Mouse (Mus musculus): ENCODE results near the gene Prokr1.
"Not testable (repeated sequence)": the region's sequence is repeated elsewhere in the genome, so short reads cannot be mapped to it uniquely, and the experiment has no call there.

Prokr1 gene

DNA sequence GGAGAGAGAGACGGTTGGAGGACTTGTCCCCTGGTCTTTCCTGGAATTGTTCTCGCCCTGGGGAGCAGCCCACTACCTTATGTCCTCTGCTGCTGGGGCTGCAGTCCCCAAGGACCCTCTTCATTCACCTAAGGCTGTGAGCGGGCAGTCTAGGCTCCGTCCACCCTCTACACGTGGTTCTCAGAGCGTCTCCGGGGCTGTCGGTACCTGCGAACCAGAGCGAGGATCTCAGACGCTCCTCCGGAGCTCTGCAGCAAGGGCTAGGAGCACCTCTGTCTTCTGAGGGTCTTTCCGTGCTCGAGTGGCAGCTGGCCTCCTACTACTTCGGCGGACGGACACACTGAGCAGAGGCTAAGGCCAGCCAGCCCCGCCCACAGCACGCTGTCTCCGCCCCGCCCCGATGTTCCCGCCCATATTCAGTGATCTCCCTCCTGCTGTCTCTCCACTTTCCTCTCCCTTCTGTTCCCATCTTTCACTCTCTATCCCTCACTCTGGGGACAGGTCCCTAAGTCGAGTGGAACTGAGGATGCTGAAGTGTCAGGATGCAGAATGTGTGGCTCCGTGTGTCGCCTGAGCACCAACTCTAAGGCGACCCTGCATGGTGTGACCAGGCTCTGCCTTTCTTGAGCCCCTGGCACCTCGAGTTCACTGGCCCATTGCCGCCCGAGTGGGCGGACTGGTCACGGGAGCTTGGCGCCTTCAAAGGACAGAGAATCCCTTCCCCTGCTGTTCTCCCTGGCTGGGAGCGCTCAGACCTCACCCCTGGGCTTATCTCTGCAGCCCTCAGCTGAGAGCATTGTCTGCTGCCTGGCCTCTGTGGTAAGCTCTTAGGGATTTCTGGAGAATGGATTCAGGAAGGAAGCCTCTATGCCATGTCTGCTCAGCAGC lies at the start of gene Prokr1:
Prokr1 (minus strand) TSS at position 350 of the 888 bp plus-strand sequence.
- DNase-seq (ENCODE audit: low spot score): peak; percentile 58

- DNase-seq (ENCODE audit: low spot score): no peak
Observed at GRCm38 (mm10) chr6:87638134-87638660, 47.7 kb upstream of the Prokr1 start.

GRCm38 (mm10) chr6:87632176-87632575 lies 41.6 kb upstream of the Prokr1 start:
- DNase-seq (ENCODE audit: low spot score): no peak

GRCm38 (mm10) chr6:87628936-87629335 lies 38.4 kb upstream of the Prokr1 start:
- not testable (repeated sequence) for DNase-seq (ENCODE audit: low spot score)

- no peak for DNase-seq (ENCODE audit: low spot score)
Observed at GRCm38 (mm10) chr6:87623151-87623550, 32.6 kb upstream of the Prokr1 start.

DNA sequence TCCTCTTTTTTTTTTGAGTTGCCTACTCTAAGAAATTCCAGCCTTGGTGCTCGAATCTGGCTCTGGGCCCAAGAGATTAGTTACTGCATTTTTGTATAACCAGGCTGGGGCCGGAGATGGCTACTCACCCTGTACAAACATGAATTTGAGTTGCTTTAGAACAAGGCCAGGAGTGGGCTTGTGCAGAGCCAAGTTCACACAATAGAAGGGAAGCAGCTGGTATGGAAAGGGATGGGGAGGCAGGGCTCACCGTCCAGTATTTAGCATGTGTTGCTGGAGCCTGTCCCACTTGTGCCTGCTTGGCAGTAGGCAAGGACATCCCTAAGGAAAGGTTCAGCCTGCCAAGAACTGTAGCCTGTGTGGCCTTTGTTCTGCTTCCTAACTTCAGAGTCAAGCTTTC lies 30.7 kb upstream of the Prokr1 start:
- DNase-seq (ENCODE audit: low spot score): no peak

DNA sequence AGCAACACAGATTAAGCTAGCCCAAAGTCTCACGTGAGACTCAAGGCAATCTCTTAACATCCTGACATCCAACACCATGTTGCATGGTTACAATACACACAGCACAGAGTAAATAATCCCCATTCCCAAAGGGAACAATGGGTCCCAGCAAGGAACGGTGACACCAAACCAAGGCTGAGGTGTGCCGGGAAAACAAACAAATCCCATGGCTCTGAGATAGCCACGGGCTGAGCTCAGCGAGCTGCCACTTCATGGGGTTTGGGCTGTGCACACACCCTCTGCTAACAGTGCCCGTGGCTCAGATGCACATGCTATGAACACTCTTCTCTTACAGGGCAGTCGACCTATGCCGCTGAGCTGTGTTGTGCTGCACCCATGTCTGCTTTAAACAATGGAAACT lies 27.5 kb upstream of the Prokr1 start:
- DNase-seq (ENCODE audit: low spot score): no peak

GRCm38 (mm10) chr6:87615696-87616083 lies 25.1 kb upstream of the Prokr1 start:
- DNase-seq (ENCODE audit: low spot score): no peak

DNA sequence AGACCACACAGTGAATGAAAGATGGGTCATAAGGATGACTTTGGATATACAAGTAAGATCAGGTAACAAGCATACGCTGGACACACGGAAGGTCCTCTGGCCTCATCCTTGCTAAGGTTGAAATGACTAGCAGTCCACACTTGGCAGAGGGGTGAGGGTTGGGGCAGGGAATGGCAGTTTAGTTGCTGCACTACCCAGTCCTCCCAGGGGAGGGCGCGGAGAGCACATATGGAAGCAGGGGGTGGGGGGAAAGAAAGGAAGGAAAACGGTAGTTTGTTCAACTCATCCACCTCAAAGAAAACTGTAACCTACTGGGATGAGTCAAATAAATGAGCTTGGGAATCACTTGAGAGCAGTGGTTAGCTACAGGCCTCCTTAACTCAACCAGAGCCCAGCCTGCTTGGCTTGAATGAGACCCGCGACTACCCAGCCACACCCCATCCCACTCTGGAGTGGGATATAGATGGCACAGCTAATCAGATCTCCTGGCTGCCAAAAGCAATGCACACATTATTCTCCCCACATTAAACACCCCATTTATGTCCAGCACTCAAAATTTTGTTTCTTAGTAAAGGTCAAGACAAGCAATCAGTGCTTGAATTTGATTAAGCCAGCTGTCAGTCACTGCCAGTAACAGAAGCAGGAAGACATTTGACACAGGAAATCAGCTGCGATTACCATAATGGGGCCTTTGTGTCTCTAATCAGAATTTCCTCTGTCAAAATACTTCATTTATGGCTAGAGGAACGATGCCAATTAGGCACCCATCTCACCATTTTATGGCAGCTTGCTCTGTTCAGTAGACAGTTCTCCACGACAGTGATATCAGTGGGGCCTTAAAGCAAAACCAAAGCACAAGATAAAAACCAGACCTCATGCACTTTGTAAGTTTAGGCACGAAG lies 24.5 kb upstream of the Prokr1 start:
- peak; percentile 15 for DNase-seq (ENCODE audit: low spot score)

- no peak for DNase-seq (ENCODE audit: low spot score)
Observed at GRCm38 (mm10) chr6:87599825-87600224, 9.3 kb upstream of the Prokr1 start.

DNA sequence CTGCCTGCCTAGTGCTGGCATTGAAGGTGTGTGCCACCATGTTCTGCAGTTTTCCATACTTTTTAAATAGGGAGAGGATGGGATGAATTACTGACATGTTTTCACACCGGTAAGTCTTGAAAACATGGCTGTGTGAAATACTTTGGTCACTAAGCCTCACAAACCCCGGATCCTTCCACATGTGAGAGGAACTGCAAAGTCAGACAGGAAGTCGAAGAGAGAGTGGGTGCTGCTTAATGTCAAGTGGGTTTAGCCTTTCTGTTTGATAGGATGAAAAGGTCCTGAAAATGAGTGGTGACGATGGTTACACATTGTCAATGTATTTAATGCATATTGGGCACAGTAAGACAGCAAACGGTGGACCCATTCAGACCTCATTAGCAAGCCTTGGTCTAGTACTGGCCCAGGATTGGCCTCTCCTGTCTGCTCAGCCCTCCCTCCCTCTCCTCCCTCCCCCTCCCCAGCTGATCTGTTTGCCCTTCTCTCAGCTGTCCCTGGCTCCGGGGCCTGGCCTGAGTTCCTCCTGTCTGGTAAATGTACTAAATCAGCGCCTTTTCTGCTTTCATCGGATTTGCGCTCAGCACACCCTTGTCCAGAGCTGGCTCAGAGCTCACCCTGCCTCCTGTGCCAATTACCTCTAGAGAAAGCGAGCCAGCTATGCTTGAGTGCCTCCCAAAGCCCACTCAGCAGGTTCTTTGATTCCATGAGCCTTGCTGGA lies 6.7 kb upstream of the Prokr1 start:
- no peak for DNase-seq (ENCODE audit: low spot score)

DNA sequence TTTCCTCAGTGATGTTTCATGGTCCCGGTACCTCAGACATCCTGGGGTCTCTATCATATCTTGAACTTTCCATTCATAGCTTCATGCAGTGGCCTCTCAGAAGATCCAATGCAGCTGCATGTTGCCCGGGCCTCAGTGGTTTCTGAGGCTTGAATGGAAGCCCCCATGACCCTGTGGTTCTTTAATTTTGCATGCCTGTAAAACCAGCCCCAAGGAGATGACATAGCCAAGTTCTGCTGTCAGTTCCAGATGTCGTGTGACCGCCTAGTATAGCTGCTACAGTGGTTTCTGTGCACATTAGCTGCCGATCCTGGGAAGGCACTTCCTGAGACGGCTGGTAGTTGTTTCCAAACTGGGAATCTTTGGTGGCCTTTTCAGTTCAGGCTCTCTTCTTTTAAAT lies 3.6 kb upstream of the Prokr1 start:
- DNase-seq (ENCODE audit: low spot score): no peak

DNA sequence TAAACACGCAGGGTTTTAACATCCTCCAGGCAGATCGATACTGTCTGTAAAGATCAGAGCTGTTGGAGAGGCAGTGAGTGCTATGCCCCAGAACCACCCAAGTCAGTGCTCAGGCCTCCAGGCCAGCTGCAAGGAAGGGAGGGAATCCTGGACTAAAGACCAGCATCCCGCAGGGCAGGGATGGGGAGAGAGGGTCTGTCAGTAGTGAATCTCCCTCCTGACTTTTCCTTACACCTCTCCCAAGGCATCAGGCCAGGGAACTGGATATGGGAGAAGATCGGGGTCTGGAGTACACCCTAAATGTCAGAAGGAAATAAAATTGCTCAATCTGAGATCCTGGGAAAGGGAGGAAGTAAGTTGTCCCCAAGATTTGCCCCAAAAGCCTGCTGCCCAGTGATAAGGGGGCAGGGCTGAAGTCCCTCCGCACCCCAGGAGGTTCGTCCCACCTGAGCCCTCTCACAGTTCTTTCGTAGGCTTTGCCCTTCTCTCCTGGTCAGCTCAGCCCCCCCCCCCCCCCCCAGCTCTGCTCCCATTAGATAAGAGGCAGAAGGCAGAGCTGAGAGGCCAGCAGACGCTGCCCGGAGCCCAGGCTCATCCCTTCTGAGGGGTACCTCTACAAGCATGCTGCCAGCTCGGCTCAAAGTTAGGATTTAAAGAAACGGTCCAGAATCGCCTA lies 687 bp downstream of the Prokr1 start:
- no peak for DNase-seq (ENCODE audit: low spot score)

DNA sequence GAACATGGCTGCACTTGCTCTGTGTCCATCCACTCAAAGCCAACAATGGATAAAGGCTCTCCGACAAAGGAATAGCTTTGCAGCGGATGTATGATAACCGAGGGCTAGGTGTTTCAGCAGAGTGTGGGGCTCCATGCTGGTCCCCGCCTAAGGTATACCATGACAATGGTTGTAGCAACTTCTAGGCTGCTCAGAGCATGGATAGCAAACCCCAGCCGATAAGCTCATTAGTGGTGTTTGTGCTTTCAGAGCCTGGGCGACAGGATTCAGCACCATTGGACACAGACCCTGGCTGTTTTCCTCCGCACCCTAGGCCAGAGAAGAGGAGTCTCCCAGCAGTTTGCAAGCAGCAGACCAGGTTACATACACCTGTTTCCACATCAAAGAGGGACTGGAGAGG lies 6.6 kb downstream of the Prokr1 start:
- no peak for DNase-seq (ENCODE audit: low spot score)

DNA sequence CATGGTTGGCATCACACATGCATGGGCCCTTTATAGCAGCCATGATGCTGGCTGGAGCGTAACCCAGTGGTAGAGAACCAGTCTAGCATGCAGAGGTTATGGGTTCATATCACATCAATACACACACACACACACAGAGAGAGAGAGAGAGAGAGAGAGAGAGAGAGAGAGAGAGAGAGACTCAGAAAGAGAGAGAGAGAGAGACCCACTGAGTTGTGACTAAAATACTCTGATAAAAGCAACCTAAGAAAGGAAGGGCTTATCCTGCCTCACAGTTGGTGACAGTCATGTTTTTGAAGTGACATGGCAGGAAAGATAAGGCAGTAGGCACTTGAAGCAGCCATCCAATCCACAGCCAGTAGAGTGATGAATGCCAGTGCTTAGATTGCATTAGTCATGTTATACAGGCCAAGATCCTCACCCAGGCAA lies 7.3 kb downstream of the Prokr1 start:
- peak; percentile 91 for DNase-seq (ENCODE audit: low spot score)

DNA sequence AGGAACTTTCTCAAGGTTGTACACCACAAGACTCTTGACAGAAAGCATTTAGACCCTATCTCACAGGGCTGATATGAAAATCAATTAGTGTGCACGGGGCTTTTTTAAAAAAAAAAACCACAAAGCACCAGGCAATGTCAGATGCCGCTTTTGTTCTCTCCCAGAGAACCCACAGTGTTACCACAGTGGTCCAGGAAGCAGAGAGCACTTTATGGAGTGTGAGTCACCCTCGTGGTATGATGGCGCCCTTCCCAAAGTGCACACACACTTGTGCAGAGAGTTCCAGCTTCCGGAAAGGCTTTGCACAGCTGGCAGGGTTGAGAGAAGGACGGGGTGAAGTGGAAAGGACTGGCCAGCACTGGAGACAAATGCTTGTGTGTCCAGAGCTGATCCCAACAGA lies 8.1 kb downstream of the Prokr1 start:
- DNase-seq (ENCODE audit: low spot score): no peak

DNA sequence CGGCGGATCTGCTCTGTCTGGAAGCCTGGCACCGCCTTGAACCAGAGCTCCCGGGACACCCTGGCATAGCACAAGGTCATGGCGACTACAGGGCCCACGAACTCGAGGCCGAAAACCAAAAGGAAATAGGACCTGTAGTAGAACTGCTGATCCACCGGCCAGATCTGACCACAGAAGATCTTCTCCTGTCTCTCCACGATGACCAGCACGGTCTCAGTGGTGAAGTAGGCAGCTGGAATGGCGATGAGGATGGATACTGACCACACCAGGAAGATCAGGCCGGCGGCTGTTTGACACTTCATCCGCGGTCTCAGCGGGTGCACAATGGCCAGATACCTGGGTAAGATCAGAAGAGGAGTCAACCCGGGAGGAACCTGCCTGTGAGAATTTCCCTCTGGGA lies 9.0 kb downstream of the Prokr1 start:
- DNase-seq (ENCODE audit: low spot score): no peak

- no peak for DNase-seq (ENCODE audit: low spot score)
Observed at GRCm38 (mm10) chr6:87581071-87581470, 9.5 kb downstream of the Prokr1 start.

- DNase-seq (ENCODE audit: low spot score): no peak
Observed at GRCm38 (mm10) chr6:87578247-87578646, 12.3 kb downstream of the Prokr1 start.

- DNase-seq (ENCODE audit: low spot score): no peak
Observed at GRCm38 (mm10) chr6:87576648-87577330, 13.8 kb downstream of the Prokr1 start.

GRCm38 (mm10) chr6:87571863-87572262 lies 18.7 kb downstream of the Prokr1 start:
- not testable (repeated sequence) for DNase-seq (ENCODE audit: low spot score)
